Mouse (Mus musculus): Measurements from ENCODE around the gene Lama1. TPM values are rescaled to one million over a fixed set of nuclear protein-coding genes. Genes with fewer than 3 reads are reported as not detected.
"Not testable (repeated sequence)": the region's sequence is repeated elsewhere in the genome, so short reads cannot be mapped to it uniquely, and the experiment has no call there.

Gene Lama1
- total RNA-seq, 2 experiments from 2014 or later, result 2.3 to 2.6 TPM

DNA sequence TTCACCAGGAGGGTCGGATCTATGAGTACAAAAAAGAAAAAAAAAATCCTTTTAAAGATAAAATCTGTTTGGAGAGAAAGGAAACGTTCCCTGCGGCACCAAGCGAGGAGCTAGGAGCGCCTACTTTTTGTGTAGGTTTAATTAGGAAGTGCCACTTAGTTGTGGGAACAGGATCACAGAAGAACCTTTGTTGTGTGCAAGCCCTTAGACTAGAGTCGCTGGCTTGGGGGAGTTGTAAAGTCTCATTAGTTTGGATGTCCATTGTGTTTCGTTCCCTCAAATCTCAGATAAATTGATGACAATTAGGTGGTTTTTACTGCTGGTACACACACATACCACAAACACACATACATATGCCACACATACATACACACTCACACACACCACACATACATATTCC, 25.0 kb downstream of the Lama1 start:
- DNase-seq, result no peak

DNA sequence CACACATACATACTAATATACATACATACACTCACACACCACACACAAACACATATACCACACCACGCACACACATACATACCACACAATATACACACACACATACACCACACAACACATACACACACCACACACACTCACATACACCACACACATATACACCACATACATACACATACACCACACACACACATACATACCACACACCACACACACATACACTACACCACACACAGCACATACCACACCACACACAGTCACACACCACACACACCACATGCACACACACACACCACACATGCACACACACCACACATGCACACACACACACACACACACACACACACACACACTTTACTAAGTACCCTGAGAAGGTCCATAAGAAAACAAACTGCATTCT, 25.5 kb downstream of the Lama1 start:
- no peak for DNase-seq

DNA sequence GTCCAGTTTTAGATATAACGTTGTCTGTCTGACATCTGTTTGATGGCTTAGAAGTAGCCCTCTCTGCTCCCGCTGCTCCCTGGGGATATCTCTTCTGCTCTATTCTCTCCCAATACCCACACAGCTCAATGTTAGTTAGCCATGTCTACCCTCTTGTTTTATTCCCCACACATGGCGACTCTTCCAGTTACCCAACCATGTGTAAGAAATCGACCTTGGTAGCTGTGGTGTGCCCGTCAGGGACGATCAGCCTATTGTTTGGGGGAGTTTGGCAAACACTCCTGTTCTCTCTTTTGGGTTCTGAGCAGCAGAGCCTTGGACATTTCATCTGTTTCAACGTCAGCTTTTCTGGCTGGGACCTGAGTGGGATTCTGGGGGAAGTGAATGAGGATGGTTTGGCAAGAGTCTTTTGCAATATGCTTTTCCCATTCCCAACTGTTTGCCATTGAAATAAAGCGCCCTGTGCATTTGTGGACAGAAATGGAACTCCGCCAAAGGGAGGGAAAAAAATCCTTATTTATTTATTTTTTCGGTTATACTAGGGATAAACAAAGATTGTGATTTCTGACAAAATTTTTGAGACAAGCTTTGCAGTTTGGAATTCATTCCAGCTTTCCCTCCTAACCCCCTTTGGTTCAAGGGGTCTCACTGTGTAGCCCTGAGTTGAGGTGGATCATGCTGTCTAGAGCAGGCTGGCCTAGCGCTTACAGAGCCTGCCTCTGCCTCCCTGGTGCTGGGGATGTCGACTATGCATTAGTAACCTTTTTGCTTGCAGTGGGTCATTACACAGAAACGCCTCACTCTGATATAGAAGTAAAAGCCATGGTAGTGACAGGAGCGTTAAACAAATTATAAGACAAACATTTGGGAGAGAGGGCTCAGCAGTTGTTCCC, 26.4 kb downstream of the Lama1 start:
- DNase-seq, result no peak

DNA sequence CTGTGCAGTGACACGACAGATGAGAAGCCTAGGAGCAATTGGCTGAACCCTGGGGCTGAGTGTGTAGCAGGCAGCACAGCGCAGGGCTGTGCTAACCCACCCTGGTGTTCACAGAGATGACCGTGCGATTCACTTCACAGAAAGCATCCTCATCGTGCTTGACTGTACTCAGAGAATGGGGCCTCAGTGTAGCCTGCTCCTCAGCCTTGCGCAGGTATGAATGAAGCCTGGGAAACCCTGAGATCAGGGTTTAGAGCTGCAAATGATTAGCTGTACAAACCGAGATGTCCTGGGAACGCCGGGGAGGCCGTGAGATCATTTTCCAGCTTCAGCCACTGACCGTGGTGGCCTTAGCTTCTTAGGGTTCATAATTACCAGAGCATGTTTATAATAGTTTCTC, 29.5 kb downstream of the Lama1 start:
- no peak for DNase-seq

DNA sequence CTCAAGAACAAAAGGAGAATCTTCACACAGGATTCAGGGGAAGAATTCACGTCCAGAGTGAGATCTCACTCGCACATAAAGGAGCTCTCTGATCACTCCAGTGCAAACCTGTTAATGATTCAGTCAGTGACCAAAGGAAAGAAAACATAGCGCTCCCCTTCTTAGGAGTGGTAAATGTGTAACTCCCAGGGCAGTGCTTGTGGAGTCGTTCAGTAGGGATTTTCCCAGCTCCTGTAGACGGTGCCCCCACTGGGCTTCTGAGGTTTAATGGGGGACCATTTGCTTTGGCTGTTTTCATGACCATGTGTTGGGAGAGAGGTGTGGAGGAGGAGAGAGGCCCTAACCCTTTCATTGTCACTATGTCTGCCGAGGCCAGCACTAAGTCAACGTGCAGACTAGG, 31.7 kb downstream of the Lama1 start:
- no peak for DNase-seq

DNA sequence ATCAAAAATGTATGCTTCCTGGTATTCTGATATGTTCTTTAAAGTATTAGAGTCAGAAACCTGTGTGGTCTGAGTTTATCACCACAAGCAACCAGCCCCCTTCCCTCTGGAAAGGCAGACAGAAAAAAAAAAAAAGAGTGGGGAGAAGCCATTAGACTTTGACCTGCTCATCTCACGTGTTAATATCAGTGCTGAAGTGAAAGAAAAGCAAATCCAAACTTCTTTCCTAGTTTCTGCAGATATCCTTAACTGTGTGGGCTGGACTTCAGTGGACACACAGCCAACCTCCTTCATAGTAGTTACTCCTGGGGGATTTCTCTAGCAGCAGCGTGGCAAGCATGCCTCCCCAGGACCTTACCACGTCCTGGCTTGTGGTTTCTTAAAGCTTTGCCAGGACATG, 34.0 kb downstream of the Lama1 start:
- no peak for DNase-seq

DNA sequence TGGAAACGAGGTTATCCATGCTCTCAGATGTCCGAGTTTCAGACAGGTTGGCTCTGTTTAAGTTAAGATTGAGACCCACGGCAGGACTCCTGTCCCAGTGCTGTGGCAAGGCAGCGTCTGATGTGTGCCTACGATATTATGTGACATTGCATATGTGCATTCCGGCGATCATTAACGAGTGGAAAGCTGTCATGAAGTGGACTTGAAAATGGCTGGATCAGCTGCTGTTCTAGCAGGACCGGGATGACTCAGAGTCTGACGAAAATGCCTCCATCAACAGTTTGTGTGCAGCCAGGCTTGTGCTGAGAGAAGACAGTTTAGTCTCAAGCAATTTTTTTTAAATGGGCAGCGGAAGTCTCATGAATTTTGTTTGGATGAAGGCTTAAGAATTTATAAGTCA, 34.9 kb downstream of the Lama1 start:
- DNase-seq, result no peak

DNA sequence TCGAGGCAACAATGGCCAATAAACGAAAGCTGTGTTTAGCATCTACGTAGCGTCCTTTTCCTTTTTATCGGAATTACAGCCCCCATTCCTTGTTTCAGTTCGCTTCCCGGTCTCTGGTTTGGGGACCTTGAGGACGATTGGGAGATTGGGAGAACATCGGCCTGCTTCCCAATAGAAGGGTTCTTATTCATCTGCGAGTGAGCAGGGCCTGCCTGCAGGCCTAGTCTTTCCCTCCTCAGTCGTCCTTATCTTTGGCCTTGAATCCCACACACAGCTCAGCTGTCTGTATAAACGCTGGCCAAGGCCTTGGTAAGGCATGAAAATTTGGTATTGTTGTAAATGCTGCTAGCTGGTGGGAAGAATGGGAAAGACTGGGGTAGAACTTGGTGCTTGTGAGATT, 36.5 kb downstream of the Lama1 start:
- no peak for DNase-seq

DNA sequence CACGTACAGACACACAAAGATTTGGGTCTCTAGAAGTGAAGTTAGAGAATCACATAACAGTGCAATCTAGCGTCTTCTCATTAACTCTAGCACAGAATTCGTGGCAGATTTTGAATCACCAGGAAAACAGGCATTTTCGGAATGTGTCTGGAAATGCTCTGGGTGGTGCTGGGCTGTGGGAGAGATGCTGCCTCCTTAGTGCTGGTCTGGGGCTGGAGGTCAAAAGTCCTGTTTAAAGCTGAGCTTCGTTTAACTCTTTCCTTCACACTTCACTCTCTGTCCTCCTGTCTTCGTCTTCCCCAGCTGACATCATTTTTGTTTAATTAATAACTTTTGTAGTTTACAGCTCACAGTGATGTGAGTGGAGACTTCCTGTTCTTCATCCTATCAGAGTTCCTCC, 38.7 kb downstream of the Lama1 start:
- DNase-seq, result no peak

DNA sequence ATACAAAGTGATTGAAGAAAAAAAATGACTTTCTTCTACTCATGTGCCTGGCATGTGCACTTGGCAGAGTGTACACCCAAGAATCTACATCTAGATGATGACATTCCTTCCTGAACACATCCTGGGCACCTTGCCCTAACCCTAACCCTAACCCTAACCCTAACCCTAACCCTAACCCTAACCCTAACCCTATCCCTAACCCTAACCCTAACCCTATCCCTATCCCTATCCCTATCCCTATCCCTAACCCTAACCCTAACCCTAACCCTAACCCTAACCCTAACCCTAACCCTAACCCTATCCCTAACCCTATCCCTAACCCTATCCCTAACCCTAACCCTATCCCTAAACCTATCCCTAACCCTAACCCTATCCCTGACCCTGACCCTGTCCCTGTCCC, 44.2 kb downstream of the Lama1 start:
- DNase-seq, result not testable (repeated sequence)

DNA sequence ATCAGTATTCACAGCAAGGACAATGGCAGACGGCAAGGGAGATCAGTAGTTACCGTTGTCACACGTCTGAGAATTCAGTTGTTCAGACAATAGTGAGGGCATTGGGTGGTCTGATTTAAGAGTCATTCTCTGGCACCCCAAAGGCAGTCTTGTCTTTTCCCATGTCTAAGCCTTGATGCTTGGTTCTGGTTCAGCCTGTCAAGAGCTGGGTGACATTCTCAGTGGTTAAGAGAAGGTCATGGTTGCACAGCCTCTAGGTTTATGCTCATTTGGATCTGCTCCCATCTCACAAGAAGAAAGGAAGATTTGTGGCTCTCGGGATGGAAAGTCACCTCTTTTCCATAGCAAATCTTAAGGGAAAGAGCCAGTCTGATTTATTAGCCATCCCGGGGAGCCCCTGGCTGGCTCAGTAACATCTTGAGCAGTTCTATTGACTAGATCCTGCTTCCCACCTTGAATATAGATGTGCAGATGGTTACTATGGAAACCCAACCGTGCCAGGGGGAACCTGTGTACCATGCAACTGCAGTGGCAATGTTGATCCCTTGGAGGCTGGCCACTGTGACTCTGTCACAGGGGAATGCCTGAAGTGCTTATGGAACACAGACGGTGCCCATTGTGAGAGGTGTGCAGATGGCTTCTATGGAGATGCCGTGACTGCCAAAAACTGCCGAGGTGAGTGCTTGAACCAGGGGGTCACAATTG, 67.3 kb downstream of the Lama1 start:
- DNase-seq, result no peak

DNA sequence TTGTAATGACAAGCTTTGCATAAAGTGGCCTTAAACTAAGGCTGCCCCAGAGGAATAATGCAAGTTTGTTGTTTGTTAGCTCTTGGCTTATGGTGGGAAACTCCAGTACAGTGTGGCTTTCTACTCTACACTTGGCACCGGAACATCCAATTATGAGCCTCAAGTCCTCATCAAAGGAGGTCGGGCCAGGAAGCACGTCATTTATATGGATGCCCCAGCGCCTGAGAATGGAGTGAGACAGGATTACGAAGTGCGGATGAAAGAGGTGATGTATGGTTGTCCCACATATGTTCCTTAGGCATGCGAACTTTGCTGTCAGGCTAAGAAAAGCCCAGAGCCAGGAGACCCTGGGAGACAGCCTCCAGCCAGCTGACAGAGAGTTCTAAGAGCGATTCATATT, 76.5 kb downstream of the Lama1 start:
- DNase-seq, result no peak

DNA sequence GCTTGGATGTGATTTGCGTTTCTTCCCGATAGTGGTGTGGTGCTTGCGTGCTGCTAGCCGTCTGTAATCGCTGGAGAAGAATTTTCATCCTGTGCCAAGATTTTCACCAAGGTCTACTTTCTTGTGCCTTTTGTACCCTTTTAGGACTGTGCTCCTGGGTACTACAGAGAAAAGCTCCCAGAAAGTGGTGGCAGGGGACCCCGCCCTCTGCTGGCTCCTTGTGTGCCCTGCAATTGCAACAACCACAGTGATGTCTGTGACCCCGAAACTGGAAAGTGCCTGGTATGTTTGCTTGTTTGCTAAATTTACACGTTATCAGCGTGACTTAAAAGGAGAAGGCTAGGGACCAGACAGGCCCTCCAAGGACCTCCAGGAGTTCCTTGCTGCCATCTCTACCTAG, 79.7 kb downstream of the Lama1 start:
- DNase-seq, result peak in 1 of 2 experiments; percentile 7

DNA sequence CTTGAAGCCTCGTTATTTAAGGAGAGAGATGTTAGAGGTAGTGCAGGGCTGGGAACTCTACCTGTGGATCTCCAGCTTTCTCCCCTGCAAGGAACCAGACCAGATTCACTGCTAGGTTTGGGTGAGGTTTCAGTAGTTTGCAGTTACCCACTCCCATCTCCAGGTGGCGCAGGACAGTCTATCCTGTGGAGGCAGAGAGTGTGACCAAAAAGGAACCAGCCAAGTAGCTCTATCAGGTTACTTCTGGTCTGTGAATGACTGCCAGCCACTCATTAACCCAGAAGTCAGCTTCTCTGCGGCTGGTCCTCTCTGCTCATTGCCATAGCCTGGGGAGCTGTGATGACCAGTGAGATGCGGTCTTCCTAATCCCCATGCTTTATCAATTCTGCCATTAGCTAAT, 82.8 kb downstream of the Lama1 start:
- peak; percentile 14 to 23 for DNase-seq

DNA sequence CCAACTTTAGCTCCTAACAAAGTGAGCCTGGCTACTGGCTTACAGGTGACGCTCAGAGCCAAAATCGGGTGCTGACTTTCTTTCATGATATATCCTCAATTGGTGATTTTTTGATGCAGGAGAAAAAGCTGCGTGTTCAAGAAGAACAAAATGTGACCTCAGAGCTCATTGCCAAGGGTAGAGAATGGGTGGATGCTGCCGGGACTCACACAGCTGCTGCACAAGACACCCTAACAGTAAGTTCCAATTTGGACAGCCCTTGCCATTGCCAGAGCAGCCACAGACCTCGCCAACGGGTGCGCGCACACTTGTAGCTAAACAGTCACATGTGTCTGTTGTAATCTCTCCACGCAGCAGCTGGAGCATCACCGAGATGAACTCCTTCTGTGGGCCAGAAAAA, 94.0 kb downstream of the Lama1 start:
- DNase-seq, result peak in 1 of 2 experiments; percentile 1

DNA sequence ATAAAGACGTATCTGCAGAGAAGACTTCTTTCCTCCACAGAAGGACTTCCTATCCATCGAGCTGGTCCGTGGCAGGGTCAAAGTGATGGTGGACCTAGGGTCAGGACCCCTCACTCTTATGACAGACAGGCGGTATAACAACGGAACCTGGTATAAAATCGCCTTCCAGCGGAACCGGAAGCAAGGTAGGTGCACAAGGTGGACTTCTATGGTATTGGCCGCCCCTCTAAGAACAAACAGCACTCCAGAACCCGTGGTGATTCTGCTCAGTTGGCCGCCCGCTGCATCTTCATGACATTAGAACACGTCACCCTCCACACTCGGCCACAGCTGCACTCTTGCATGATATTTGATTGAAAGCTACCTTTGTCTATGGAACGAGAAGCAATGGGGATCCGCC, 112.1 kb downstream of the Lama1 start:
- no peak for DNase-seq

DNA sequence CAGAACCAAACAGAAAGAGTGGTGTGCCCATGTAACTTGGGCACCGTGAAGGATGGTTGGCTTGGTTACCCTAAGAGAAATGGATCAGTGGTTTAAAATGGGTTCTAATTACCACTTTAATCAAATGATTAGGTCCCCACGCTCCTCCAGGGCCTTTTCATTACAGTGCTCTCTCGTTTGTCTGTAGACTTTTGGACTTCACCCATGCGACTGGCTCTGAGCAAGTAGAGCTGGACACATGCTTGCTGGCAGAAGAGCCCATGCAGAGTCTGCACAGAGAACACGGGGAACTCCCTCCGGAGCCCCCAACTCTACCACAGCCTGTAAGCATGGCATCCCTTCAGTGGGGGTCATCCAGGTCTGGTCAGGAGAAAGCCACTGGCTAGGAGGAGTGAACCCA, 116.6 kb downstream of the Lama1 start:
- DNase-seq, result no peak

DNA sequence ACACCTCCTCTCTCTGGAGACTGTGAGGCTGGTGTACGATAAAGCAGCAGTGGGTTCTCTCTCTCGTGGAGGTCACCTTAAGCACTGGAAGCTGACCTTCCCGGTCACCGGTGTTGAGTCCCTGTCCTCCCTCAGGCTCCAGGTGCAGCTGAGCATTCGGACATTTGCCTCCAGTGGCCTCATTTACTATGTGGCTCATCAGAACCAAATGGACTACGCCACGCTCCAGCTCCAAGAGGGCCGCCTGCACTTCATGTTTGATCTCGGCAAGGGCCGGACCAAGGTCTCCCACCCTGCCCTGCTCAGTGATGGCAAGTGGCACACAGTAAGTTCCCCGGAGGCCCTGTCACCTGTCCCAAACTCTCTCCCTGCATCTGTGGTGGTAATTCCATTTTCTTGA, 118.7 kb downstream of the Lama1 start:
- DNase-seq, result no peak

DNA sequence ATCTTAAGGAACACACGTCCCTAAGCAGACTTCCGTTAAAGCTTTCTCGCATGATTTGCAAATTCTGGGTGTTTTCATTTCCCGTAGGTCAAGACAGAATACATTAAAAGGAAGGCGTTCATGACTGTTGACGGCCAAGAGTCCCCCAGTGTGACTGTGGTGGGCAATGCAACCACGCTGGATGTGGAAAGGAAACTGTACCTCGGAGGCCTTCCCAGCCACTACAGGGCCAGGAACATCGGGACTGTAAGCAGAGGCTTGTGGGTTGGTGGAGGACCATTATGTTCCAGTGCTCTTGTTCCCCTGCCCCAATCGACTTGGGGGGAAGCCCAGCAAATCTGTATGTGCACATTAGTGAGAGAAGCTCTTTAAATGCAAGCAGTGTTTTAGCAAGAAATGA, 119.9 kb downstream of the Lama1 start:
- no peak for DNase-seq

DNA sequence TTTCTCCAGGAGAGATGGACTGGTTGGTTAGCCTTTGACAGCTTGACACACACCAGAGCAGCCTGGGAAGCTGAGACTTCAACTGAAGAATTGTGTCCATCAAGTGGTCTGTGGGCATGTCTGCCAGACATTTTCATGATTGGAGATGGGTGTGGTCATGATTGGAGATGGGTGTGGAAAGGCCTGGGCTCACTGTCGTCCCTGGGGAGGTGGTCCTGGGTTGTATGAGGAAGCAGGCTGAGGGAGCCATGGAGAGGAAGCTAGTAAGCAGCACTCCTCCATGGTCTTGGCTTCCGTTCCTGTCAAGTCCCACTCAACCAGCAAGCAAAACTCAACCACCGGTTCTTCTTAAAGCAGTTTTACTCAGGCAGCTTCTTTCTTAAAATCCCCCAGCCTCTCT, 130.4 kb downstream of the Lama1 start:
- no peak for DNase-seq

DNA sequence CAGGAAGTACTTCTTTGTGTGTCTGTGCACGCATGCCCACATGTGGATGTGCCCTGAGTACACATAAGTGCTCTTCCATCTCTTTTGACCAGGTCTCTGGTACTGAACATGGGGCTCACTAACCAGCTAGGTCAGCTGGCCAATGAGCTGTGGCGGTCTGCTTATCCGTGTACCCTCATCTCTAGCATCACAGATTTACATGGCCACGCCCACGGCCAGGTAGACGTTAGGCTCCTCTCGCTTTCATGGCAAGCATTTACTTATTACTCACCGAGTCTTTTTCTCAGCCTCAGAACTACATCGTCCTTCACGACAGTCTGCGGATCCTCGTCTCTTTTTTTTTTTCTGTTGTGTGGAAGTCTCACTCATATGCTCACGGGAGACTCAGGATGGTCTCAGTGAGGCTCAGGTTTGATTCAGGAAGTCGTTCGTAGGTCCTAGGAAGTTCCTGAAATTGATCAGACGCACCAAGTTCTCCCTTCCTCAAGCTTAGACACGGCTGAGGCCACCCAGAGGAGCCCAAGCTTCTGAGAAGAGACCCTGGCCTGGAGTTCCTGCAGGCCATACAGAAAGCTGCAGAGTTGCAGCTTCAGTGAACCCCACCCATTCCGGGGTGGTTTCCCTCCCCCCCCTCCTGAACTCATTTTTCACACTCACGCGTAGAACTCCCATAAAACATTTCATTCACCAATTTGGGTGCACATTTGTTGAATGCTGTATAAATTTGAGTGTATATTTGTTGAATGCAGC, 139.3 kb downstream of the Lama1 start:
- DNase-seq, result no peak

DNA sequence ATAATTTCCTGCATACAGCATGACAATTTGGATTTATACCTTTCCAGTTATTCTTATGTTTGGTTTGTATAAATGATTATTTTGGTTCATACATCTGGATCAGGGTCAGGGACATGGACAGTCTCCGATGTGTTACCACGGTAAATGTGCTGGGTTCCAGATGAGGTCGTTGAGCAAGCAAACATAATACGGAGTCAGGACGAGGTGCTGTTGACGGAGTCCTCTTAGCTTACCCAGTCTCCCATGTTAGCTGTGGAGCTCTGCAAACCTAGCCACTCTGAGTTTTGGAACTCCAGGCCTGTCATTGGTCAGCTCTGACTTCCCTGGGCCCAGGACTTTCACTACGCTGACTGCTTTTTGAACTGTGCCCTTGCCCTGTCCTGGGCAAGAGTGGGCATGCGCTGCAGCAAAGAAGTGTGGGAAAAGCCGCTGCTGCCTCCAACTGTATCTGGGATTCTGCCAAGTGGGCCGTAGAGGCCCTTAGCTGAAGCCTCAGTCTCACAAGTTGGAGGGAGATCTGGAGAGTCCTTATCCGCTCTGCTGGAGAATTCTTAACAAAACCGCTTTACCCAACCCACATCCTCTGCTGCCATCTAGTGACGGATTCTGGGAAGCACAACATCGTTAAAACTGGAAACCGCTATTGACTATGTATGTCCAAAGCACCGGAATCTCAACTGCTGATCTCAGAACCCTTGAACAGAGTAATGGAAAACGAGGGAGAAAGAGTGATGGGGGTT, 140.5 kb downstream of the Lama1 start:
- peak; percentile 46 to 85 for DNase-seq

All from heart, adult 18-20 months (tissue).